Mouse (Mus musculus) brain, embryonic 14.5 days (tissue): ENCODE measurements around the gene Zfp787.

Source experiments
- CTCF ChIP-seq: fragments of 200-500 bp; IDR thresholded peaks from 2 replicates; pipeline ENCODE4 v1.5.1; 2012; ENCODE audit warnings: inconsistent platforms, mild to moderate bottlenecking, moderate library complexity, borderline replicate concordance; ENCODE audit not compliant: insufficient read depth, insufficient read length; ENCODE audit errors: extremely low read depth
- POLR2A ChIP-seq: fragments of 200-500 bp; IDR thresholded peaks from 2 replicates; pipeline ENCODE4 v1.6.1; 2012; ENCODE audit warnings: mild to moderate bottlenecking, inconsistent platforms, borderline replicate concordance; ENCODE audit not compliant: poor library complexity, insufficient read depth, insufficient read length, severe bottlenecking; ENCODE audit errors: extremely low read depth

DNA sequence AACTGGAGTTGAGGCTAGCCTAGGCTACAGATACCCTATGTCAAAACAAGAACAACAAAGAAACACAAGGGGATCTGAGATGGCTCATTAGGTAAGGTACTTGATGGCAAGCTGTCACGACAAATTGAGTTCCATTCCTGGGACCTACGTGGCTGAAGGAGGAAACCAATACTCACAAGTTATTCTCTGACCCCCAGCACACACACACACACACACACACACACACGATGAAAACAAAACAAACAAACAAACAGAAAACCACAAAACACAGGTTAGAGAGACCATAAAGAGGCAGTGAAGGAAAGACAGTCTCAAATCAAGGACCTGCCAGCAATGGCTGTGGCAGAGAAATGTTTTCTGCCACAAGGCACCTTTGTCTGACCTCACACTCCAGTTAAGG is 41.0 kb upstream of the Zfp787 start, which contains the start of gene Galp:
- TF ChIP-seq POLR2A: no peak
- TF ChIP-seq CTCF: no peak
